Mouse (Mus musculus) liver, postnatal 0 days (tissue): Measurements from ENCODE around the gene Fam221b.

ENCODE experiments used
- CTCF ChIP-seq: sonication (generic); IDR thresholded peaks from 2 replicates; pipeline ENCODE4 v1.5.1; 2016; ENCODE audit warnings: antibody characterized with exemption, low read depth
- EP300 ChIP-seq: IDR thresholded peaks from 2 replicates; pipeline ENCODE4 v1.6.1; 2016; ENCODE audit warnings: antibody characterized with exemption, low read depth, mild to moderate bottlenecking

DNA sequence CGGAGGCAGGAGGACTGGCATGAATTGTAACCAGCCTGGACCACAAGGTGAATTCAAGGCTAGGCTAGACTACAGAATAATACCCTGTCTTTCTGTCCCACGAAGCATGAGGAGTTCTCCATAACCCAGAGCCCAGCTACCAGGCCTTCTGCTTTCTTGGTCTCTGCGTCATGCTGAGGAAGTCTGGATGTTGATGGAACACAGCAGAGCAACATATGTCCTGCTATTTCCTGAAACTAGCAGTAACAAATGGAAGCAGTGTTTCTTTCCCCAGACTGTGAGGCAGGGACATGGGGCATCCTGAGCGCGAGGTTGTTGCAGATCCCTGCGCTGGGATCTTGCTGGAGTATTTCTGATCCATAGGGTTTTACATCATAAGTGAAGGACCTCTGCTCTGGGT is 9.6 kb upstream of the Fam221b start:
- TF ChIP-seq CTCF (no peak), EP300 (no peak)
